Mouse (Mus musculus): ENCODE data around the gene Klf12.

- TF ChIP-seq CTCF (IDR thresholded peaks at IDR 0.05; ENCODE audit: low read depth) (no peak), EP300 (IDR thresholded peaks at IDR 0.05; ENCODE audit: low read depth) (no peak)
These were observed 164.6 kb downstream of the Klf12 start for GRCm38 (mm10) chr14:100119866-100120265.
